Mouse (Mus musculus): ENCODE measurements around the gene Rnf10. TPM values are rescaled to one million over a fixed set of nuclear protein-coding genes. Genes with fewer than 3 reads are reported as not detected.
A peak's percentile ranks its signal among the peaks of the same experiment; 100 is the strongest.

Rnf10 gene
- polyA plus RNA-seq, 1 experiment from 2014 or later, result 98.5 TPM

GRCm38 (mm10) chr5:115210380-115210779 is 62.3 kb downstream of the Rnf10 start:
- Histone ChIP-seq H3K9me3 (ENCODE audit: low read length) (no peaks in the 10 kb centered on the region), H3K27me3 (replicated peaks; ENCODE audit: insufficient read depth, low read length) (no peaks in the 10 kb centered on the region), H3K36me3 (ENCODE audit: insufficient read depth, low read length) (no peaks in the 10 kb centered on the region), H3K4me1 (ENCODE audit: insufficient read depth, low read depth, low read length) (no peaks in the 10 kb centered on the region), H3K27ac (ENCODE audit: low read length) (no peak overlapping the region), H3K9ac (replicated peaks; ENCODE audit: low read depth) (no peak overlapping the region), H3K4me2 (replicated peaks; ENCODE audit: low read depth, low read length) (no peak overlapping the region), H3K4me3 (ENCODE audit: low read depth, low read length) (no peak overlapping the region)
- DNase-seq (ENCODE audit: low spot score), result no peak
- no peak for ATAC-seq
- WGBS, result 9% methylated on average over 1 of the region's 1 CpGs
- TF ChIP-seq CTCF (IDR thresholded peaks at IDR 0.05), result peak; percentile 68
- no peak for TF ChIP-seq EP300 (IDR thresholded peaks at IDR 0.05)

GRCm38 (mm10) chr5:115208601-115209000 is 64.1 kb downstream of the Rnf10 start:
- Histone ChIP-seq H3K27ac (ENCODE audit: low read length) (no peak overlapping the region), H3K4me2 (replicated peaks; ENCODE audit: low read depth, low read length) (no peak overlapping the region), H3K4me3 (ENCODE audit: low read depth, low read length) (no peak overlapping the region), H3K4me1 (ENCODE audit: insufficient read depth, low read depth, low read length) (no peaks in the 10 kb centered on the region), H3K9me3 (ENCODE audit: low read length) (no peaks in the 10 kb centered on the region), H3K36me3 (ENCODE audit: insufficient read depth, low read length) (no peaks in the 10 kb centered on the region), H3K27me3 (replicated peaks; ENCODE audit: insufficient read depth, low read length) (0 out of 2 replicates have a peak, but pooled peaks cover 3% of the 10 kb centered on the region), H3K9ac (replicated peaks; ENCODE audit: low read depth) (no peak overlapping the region)
- TF ChIP-seq CTCF (IDR thresholded peaks at IDR 0.05) (no peak), EP300 (IDR thresholded peaks at IDR 0.05) (no peak)
- ATAC-seq (no peak), DNase-seq (ENCODE audit: low spot score) (no peak)
- WGBS, result 54% methylated on average over 5 of the region's 5 CpGs

- TF ChIP-seq EP300 (IDR thresholded peaks at IDR 0.05) (no peak), CTCF (IDR thresholded peaks at IDR 0.05) (no peak)
- DNase-seq (ENCODE audit: low spot score), result no peak
- 18% methylated on average over 9 of the region's 16 CpGs for whole genome bisulfite sequencing
Observed at GRCm38 (mm10) chr5:115207892-115208291, 64.8 kb downstream of the Rnf10 start.

GRCm38 (mm10) chr5:115207244-115207643 is 65.5 kb downstream of the Rnf10 start:
- TF ChIP-seq EP300 (IDR thresholded peaks at IDR 0.05), result no peak
- no peak for TF ChIP-seq CTCF (IDR thresholded peaks at IDR 0.05)
- H3K27ac ChIP-seq (ENCODE audit: low read length), result no peak overlapping the region
- ATAC-seq (no peak), DNase-seq (ENCODE audit: low spot score) (no peak)
- WGBS, result 56% methylated on average over 5 of the region's 5 CpGs
- H3K9me3 ChIP-seq (ENCODE audit: low read length), result no peaks in the 10 kb centered on the region
- no peak overlapping the region for H3K9ac ChIP-seq (replicated peaks; ENCODE audit: low read depth)
- H3K4me2 ChIP-seq (replicated peaks; ENCODE audit: low read depth, low read length), result no peak overlapping the region
- no peaks in the 10 kb centered on the region for H3K4me1 ChIP-seq (ENCODE audit: insufficient read depth, low read depth, low read length)
- no peak overlapping the region for H3K4me3 ChIP-seq (ENCODE audit: low read depth, low read length)
- no peaks in the 10 kb centered on the region for H3K36me3 ChIP-seq (ENCODE audit: insufficient read depth, low read length)
- H3K27me3 ChIP-seq (replicated peaks; ENCODE audit: insufficient read depth, low read length), result 0 out of 2 replicates have a peak, but pooled peaks cover 4% of the 10 kb centered on the region

More at GRCm38 (mm10) chr5:115207892-115208291, 64.8 kb downstream of the Rnf10 start:
- H3K27me3 ChIP-seq (replicated peaks; ENCODE audit: insufficient read depth, low read length), result 0 out of 2 replicates have a peak, but pooled peaks cover 4% of the 10 kb centered on the region
- H3K4me2 ChIP-seq (replicated peaks; ENCODE audit: low read depth, low read length), result no peak overlapping the region
- no peak for ATAC-seq
- no peak overlapping the region for H3K27ac ChIP-seq (ENCODE audit: low read length)
- no peaks in the 10 kb centered on the region for H3K36me3 ChIP-seq (ENCODE audit: insufficient read depth, low read length)
- H3K4me1 ChIP-seq (ENCODE audit: insufficient read depth, low read depth, low read length), result no peaks in the 10 kb centered on the region
- no peak overlapping the region for H3K9ac ChIP-seq (replicated peaks; ENCODE audit: low read depth)
- H3K4me3 ChIP-seq (ENCODE audit: low read depth, low read length), result no peak overlapping the region
- H3K9me3 ChIP-seq (ENCODE audit: low read length), result no peaks in the 10 kb centered on the region

- DNase-seq (ENCODE audit: low spot score) (no peak), ATAC-seq (peak; percentile 34; the same call in 1 of the 2 replicates)
- peak overlapping the region; percentile 23; the same call in 1 of the 2 replicates for H3K9ac ChIP-seq (replicated peaks; ENCODE audit: low read depth)
- TF ChIP-seq CTCF (IDR thresholded peaks at IDR 0.05) (no peak), EP300 (IDR thresholded peaks at IDR 0.05) (no peak)
- H3K4me2 ChIP-seq (replicated peaks; ENCODE audit: low read depth, low read length), result peak overlapping the region; percentile 57
- H3K27ac ChIP-seq (ENCODE audit: low read length), result no peak overlapping the region
- H3K4me3 ChIP-seq (ENCODE audit: low read depth, low read length), result peak overlapping the region; percentile 29
- H3K27me3 ChIP-seq (replicated peaks; ENCODE audit: insufficient read depth, low read length), result 0 out of 2 replicates have a peak, but pooled peaks cover 4% of the 10 kb centered on the region
- H3K4me1 ChIP-seq (ENCODE audit: insufficient read depth, low read depth, low read length), result no peaks in the 10 kb centered on the region
- no peaks in the 10 kb centered on the region for H3K9me3 ChIP-seq (ENCODE audit: low read length)
- no peaks in the 10 kb centered on the region for H3K36me3 ChIP-seq (ENCODE audit: insufficient read depth, low read length)
- WGBS, result 4% methylated on average over 31 of the region's 31 CpGs
Observed at GRCm38 (mm10) chr5:115204562-115205311, 68.0 kb downstream of the Rnf10 start.

GRCm38 (mm10) chr5:115203735-115204561 is 68.8 kb downstream of the Rnf10 start:
- 0 out of 2 replicates have a peak, but pooled peaks cover 4% of the 10 kb centered on the region for H3K27me3 ChIP-seq (replicated peaks; ENCODE audit: insufficient read depth, low read length)
- ATAC-seq (peak; percentile 92), DNase-seq (ENCODE audit: low spot score) (peak; percentile 63)
- H3K4me1 ChIP-seq (ENCODE audit: insufficient read depth, low read depth, low read length), result no peaks in the 10 kb centered on the region
- 13% methylated on average over 23 of the region's 23 CpGs for WGBS
- peak overlapping the region; percentile 71; the same call in 1 of the 2 replicates for H3K27ac ChIP-seq (ENCODE audit: low read length)
- H3K36me3 ChIP-seq (ENCODE audit: insufficient read depth, low read length), result no peaks in the 10 kb centered on the region
- H3K4me2 ChIP-seq (replicated peaks; ENCODE audit: low read depth, low read length), result peak overlapping the region; percentile 57
- TF ChIP-seq CTCF (IDR thresholded peaks at IDR 0.05) (no peak), EP300 (IDR thresholded peaks at IDR 0.05) (no peak; the same call in 1 of the 2 replicates)
- H3K9ac ChIP-seq (replicated peaks; ENCODE audit: low read depth), result peak overlapping the region; percentile 23; the same call in 1 of the 2 replicates
- peak overlapping the region; percentile 29 for H3K4me3 ChIP-seq (ENCODE audit: low read depth, low read length)
- no peaks in the 10 kb centered on the region for H3K9me3 ChIP-seq (ENCODE audit: low read length)

Data from lung, postnatal 0 days (tissue).